Mouse (Mus musculus): ENCODE data around the gene Nme1. TPM values are rescaled to one million over a fixed set of nuclear protein-coding genes. Genes with fewer than 3 reads are reported as not detected.

Nme1 gene
- total RNA-seq, 2 experiments from 2014 or later = 42.4 to 49.2 TPM

Other genes starting within 250 kb of the Nme1 start
- gene Utp18, start 82.8 kb downstream of the Nme1 start, total RNA-seq (2021) = 10 to 100 TPM; 18.7 to 19.5 TPM
- gene Mbtd1, start 82.7 kb downstream of the Nme1 start, total RNA-seq (2021) = 10 to 100 TPM; 40.5 to 50.0 TPM
- gene Nme2, start 12.3 kb downstream of the Nme1 start, total RNA-seq (2021) = 100 to 1,000 TPM; 550 to 566 TPM
- 10 to 100 TPM; 64.2 to 75.0 TPM for gene Gm20390, start 228 bp downstream of the Nme1 start, total RNA-seq (2021)
- 100 to 1,000 TPM; 107 to 125 TPM for gene Spag9, start 27.6 kb upstream of the Nme1 start, total RNA-seq (2021)
- 100 to 1,000 TPM; 111 to 183 TPM for gene Tob1, start 242.9 kb upstream of the Nme1 start, total RNA-seq (2021)

All from adrenal gland, postnatal 10 days (tissue).